Mouse (Mus musculus) hindbrain, embryonic 12.5 days (tissue): Measurements from ENCODE around the gene Exoc4. TPM values are rescaled to one million over a fixed set of nuclear protein-coding genes. Genes with fewer than 3 reads are reported as not detected.

Source experiments
- ATAC-seq: fragments of 200-750 bp; cut with Nextera tagmentation; 2 replicates; pipeline ENCODE4 v1.8.0; 2017; ENCODE audit warnings: moderate TSS enrichment; ENCODE audit not compliant: low FRiP score
- H3K27ac ChIP-seq: fragments of 300-500 bp; sonication (generic); 2 replicates; pipeline ENCODE4 v1.5.1; 2016; ENCODE audit warnings: mild to moderate bottlenecking
- H3K27me3 ChIP-seq: fragments of 300-500 bp; sonication (generic); 2 replicates; pipeline ENCODE4 v1.6.1; 2016; ENCODE audit warnings: mild to moderate bottlenecking
- H3K36me3 ChIP-seq: fragments of 300-500 bp; sonication (generic); 2 replicates; pipeline ENCODE4 v1.6.1; 2016; ENCODE audit warnings: mild to moderate bottlenecking
- H3K4me1 ChIP-seq: fragments of 300-500 bp; sonication (generic); 2 replicates; pipeline ENCODE4 v1.6.1; 2016
- H3K4me2 ChIP-seq: fragments of 300-500 bp; sonication (generic); replicated peaks from 2 replicates; pipeline ENCODE4 v1.6.1; 2016; ENCODE audit warnings: mild to moderate bottlenecking
- H3K4me3 ChIP-seq: fragments of 300-500 bp; sonication (generic); 2 replicates; pipeline ENCODE4 v1.5.1; 2016; ENCODE audit warnings: mild to moderate bottlenecking
- H3K9ac ChIP-seq: fragments of 300-500 bp; sonication (generic); 2 replicates; pipeline ENCODE4 v1.6.1; 2016; ENCODE audit warnings: mild to moderate bottlenecking, moderate library complexity
- H3K9me3 ChIP-seq: fragments of 300-500 bp; sonication (generic); replicated peaks from 2 replicates; pipeline ENCODE4 v1.6.1; 2016; ENCODE audit warnings: mild to moderate bottlenecking
- WGBS: fragments of 180-500 bp; shearing (Covaris S2); methylation state at CpG from one replicate; pipeline ENCODE4 v1.1.7; 2016; 5-methylcytosine and 5-hydroxymethylcytosine counted together
- polyA plus RNA-seq: library from polyadenylated mRNA; unstranded; fragments of >200 nt; fragmentation: Nextera tagmentation; extraction: Ambion mirVana; gene quantifications from 2 replicates; pipeline ENCODE4 v1.2.1, GENCODE M21; 2016

The Exoc4 gene
- polyA plus RNA-seq, result 47.7 and 50.2 TPM in 2 replicates

GRCm38 (mm10) chr6:33248894-33249758 lies at the start of gene Exoc4:
Gene Exoc4 (plus strand): TSS chr6:33249085.
- H3K27me3 ChIP-seq, result no peaks in the 10 kb centered on the region
- H3K9me3 ChIP-seq, result no peaks in the 10 kb centered on the region
- peak; percentile 100 for ATAC-seq
- H3K4me1 ChIP-seq, result peaks cover 13% of the 10 kb centered on the region; the same call in 1 of the 2 replicates
- peak within 1 kb of the TSS; percentile 91 for H3K4me3 ChIP-seq
- WGBS, result 2% methylated on average over 32 of the region's 34 CpGs
- H3K36me3 ChIP-seq, result no peaks in the 10 kb centered on the region
- H3K27ac ChIP-seq, result peak within 1 kb of the TSS; percentile 62; the same call in 1 of the 2 replicates
- peak within 1 kb of the TSS; percentile 89 for H3K9ac ChIP-seq
- peak within 1 kb of the TSS; percentile 80 for H3K4me2 ChIP-seq

GRCm38 (mm10) chr6:33218780-33219179 lies 30.1 kb upstream of the Exoc4 start:
- WGBS, result 72% methylated on average over 3 of the region's 3 CpGs
- no peaks in the 10 kb centered on the region for H3K27me3 ChIP-seq
- H3K4me3 ChIP-seq, result no peak overlapping the region
- no peak overlapping the region for H3K9ac ChIP-seq
- H3K36me3 ChIP-seq, result no peaks in the 10 kb centered on the region
- no peaks in the 10 kb centered on the region for H3K4me1 ChIP-seq
- no peak overlapping the region for H3K4me2 ChIP-seq
- no peaks in the 10 kb centered on the region for H3K9me3 ChIP-seq
- no peak overlapping the region for H3K27ac ChIP-seq
- no peak for ATAC-seq

GRCm38 (mm10) chr6:33226700-33227099 lies 22.2 kb upstream of the Exoc4 start:
- H3K9ac ChIP-seq, result no peak overlapping the region
- H3K27ac ChIP-seq, result no peak overlapping the region
- peaks cover 6% of the 10 kb centered on the region for H3K4me1 ChIP-seq
- no peak overlapping the region for H3K4me3 ChIP-seq
- no peak overlapping the region for H3K4me2 ChIP-seq
- no peaks in the 10 kb centered on the region for H3K9me3 ChIP-seq
- 73% methylated on average over 1 of the region's 1 CpGs for WGBS
- no peaks in the 10 kb centered on the region for H3K27me3 ChIP-seq
- H3K36me3 ChIP-seq, result no peaks in the 10 kb centered on the region
- ATAC-seq, result no peak

DNA sequence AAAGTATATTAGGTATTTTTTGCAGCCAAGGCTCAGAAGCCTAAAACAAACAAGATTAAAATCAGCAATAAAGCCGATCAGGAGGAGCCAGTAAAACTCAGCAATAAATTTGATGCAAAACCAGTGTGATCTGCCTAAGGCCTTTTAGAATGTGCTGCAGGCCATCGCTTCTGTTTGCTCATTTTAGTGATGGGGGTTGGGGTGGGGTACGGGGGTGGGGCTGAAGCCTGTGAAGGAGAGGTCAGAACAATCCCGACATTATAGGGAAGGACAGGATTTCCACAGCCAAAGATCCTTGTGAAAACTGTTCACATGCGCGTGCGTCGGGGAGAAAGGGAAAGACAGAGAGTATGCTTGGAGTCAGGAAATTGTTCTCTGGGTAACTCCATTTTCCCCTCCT lies 21.5 kb upstream of the Exoc4 start:
- Histone ChIP-seq H3K27ac (no peak overlapping the region), H3K4me3 (no peak overlapping the region), H3K9me3 (no peaks in the 10 kb centered on the region), H3K4me2 (no peak overlapping the region), H3K9ac (no peak overlapping the region), H3K36me3 (no peaks in the 10 kb centered on the region), H3K4me1 (peaks cover 6% of the 10 kb centered on the region), H3K27me3 (no peaks in the 10 kb centered on the region)
- no peak for ATAC-seq
- 51% methylated on average over 8 of the region's 8 CpGs for WGBS

- no peak overlapping the region for H3K4me2 ChIP-seq
Observed at GRCm38 (mm10) chr6:33241250-33241649, 7.6 kb upstream of the Exoc4 start.

DNA sequence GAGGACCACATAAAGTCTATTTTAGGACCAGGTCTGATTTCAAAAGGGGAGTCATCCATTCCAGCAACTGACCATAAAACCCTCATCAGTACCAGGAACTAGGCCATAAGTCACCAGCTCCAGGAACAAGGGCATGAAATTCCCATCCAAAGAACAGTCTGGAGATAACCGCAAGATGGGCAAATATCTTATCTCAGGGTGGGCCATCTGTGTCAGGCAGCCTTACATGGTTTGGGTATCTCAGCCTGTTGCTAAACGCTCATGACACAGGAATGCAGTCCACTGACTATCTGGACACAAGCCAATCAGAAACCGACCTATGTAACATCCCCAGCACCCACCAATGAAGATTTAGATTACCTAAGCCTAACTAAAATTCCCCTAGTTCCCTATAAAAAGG lies 4.3 kb upstream of the Exoc4 start:
- Histone ChIP-seq H3K4me1 (peaks cover 2% of the 10 kb centered on the region; the same call in 1 of the 2 replicates), H3K36me3 (no peaks in the 10 kb centered on the region), H3K27ac (no peak overlapping the region), H3K4me2 (no peak overlapping the region), H3K4me3 (no peak overlapping the region), H3K9me3 (no peaks in the 10 kb centered on the region), H3K9ac (no peak overlapping the region), H3K27me3 (no peaks in the 10 kb centered on the region)
- 89% methylated on average over 3 of the region's 3 CpGs for WGBS
- no peak for ATAC-seq

More at GRCm38 (mm10) chr6:33241250-33241649, 7.6 kb upstream of the Exoc4 start:
- Histone ChIP-seq H3K27ac (no peak overlapping the region), H3K36me3 (no peaks in the 10 kb centered on the region), H3K27me3 (no peaks in the 10 kb centered on the region), H3K4me1 (no peaks in the 10 kb centered on the region), H3K4me3 (no peak overlapping the region), H3K9me3 (no peaks in the 10 kb centered on the region), H3K9ac (no peak overlapping the region)
- ATAC-seq, result no peak

- ATAC-seq, result no peak
- H3K27me3 ChIP-seq, result no peaks in the 10 kb centered on the region
- no peak overlapping the region for H3K4me2 ChIP-seq
- no peak overlapping the region for H3K27ac ChIP-seq
- H3K9ac ChIP-seq, result no peak overlapping the region
- H3K4me3 ChIP-seq, result no peak overlapping the region
- H3K4me1 ChIP-seq, result peaks cover 13% of the 10 kb centered on the region; the same call in 1 of the 2 replicates
- H3K36me3 ChIP-seq, result no peaks in the 10 kb centered on the region
- 84% methylated on average over 5 of the region's 5 CpGs for WGBS
- no peaks in the 10 kb centered on the region for H3K9me3 ChIP-seq
Observed at GRCm38 (mm10) chr6:33247146-33247545, 1.7 kb upstream of the Exoc4 start.

- H3K4me1 ChIP-seq, result peaks cover 13% of the 10 kb centered on the region; the same call in 1 of the 2 replicates
- H3K9me3 ChIP-seq, result no peaks in the 10 kb centered on the region
- no peaks in the 10 kb centered on the region for H3K27me3 ChIP-seq
- H3K36me3 ChIP-seq, result no peaks in the 10 kb centered on the region
- ATAC-seq, result no peak
- WGBS, result 89% methylated on average over 23 of the region's 23 CpGs
- H3K9ac ChIP-seq, result no peak overlapping the region
- no peak overlapping the region for H3K4me2 ChIP-seq
- H3K4me3 ChIP-seq, result no peak overlapping the region
- H3K27ac ChIP-seq, result no peak overlapping the region
Observed at GRCm38 (mm10) chr6:33247576-33248355, 1.1 kb upstream of the Exoc4 start.

DNA sequence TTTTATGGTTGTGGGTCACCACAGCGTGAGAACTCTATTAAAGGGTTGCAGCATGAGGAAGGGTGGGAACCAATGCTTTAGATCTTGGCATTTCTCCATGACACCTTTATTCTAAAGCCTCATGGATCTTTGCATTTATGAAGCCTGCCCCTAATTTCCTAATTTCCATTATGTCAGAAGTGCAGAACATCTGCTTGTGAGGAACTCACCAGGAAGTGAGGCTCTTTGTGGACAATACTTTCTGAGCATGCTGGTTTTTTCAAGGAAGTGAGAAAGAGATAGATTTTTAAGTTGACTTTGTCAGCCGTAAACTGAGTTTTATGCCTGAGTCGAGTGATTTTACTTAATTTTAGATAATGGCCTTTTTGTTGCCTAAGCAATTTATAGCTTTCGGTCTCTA lies 7.8 kb downstream of the Exoc4 start:
- H3K36me3 ChIP-seq, result no peaks in the 10 kb centered on the region
- no peak for ATAC-seq
- H3K9me3 ChIP-seq, result no peaks in the 10 kb centered on the region
- no peak overlapping the region for H3K9ac ChIP-seq
- H3K4me2 ChIP-seq, result no peak overlapping the region
- no peaks in the 10 kb centered on the region for H3K27me3 ChIP-seq
- WGBS, result 90% methylated on average over 4 of the region's 4 CpGs
- H3K4me1 ChIP-seq, result peaks cover 6% of the 10 kb centered on the region
- no peak overlapping the region for H3K4me3 ChIP-seq
- no peak overlapping the region for H3K27ac ChIP-seq

- Histone ChIP-seq H3K9me3 (no peaks in the 10 kb centered on the region), H3K36me3 (no peaks in the 10 kb centered on the region), H3K27me3 (no peaks in the 10 kb centered on the region), H3K4me2 (no peak overlapping the region), H3K4me1 (peaks cover 4% of the 10 kb centered on the region; the same call in 1 of the 2 replicates), H3K9ac (no peak overlapping the region), H3K4me3 (no peak overlapping the region), H3K27ac (no peak overlapping the region)
- 76% methylated on average over 5 of the region's 5 CpGs for WGBS
- no peak for ATAC-seq
Observed at GRCm38 (mm10) chr6:33257076-33257789, 8.3 kb downstream of the Exoc4 start.

DNA sequence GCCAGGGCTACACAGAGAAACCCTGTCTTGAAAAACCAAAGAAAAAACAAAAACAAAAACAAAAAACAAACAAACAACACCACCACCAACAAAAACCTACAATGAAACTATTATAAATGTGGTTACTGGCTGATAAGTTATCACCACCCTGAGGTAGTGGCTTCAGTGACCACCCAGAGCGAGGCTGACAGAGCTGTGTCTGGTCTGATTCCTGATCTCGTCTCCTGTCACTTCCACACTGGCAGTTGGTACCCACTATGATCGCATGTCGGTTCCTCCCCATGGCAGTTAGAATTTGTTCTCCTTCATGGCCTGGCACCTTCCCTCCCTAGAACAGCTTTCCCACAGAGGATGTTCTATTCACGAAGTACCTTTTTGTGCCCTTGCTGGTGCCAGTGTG lies 11.0 kb downstream of the Exoc4 start:
- H3K9me3 ChIP-seq, result no peaks in the 10 kb centered on the region
- no peak overlapping the region for H3K9ac ChIP-seq
- H3K27ac ChIP-seq, result no peak overlapping the region
- H3K4me2 ChIP-seq, result no peak overlapping the region
- no peak for ATAC-seq
- peaks cover 3% of the 10 kb centered on the region; the same call in 1 of the 2 replicates for H3K36me3 ChIP-seq
- no peak overlapping the region for H3K4me3 ChIP-seq
- H3K4me1 ChIP-seq, result peaks cover 7% of the 10 kb centered on the region; the same call in 1 of the 2 replicates
- 88% methylated on average over 5 of the region's 5 CpGs for WGBS
- no peaks in the 10 kb centered on the region for H3K27me3 ChIP-seq

DNA sequence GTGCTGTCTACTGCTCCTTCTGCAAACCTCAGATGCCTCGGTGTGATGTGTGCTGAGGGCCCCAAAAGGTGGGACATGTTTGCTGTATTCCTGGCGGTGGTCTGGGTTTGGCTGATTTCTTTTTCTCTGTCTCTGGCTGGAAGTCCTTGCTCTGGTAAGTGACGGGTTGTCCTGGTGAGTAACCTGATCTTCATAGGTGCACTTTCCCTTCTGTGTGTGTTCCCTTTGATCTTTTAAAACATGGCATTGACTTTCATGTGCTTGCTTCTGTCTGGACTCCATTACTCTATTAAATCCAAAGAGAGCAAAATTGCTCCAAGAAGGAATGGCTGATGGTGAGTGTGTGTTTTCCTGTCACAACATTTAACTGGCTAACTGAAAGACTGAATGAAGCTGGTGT lies 12.7 kb downstream of the Exoc4 start:
- WGBS, result 84% methylated on average over 3 of the region's 3 CpGs
- Histone ChIP-seq H3K4me1 (peaks cover 12% of the 10 kb centered on the region), H3K27me3 (no peaks in the 10 kb centered on the region), H3K9me3 (no peaks in the 10 kb centered on the region), H3K9ac (no peak overlapping the region), H3K4me3 (no peak overlapping the region), H3K36me3 (peaks cover 3% of the 10 kb centered on the region; the same call in 1 of the 2 replicates), H3K4me2 (no peak overlapping the region), H3K27ac (no peak overlapping the region)
- no peak for ATAC-seq
